14 mouse cellular contexts compared by ENCODE assay signal in genomic region chr12:27160063-27160686, GRCm38 (mm10).
DNase-seq lines count a peak whose midpoint lies in the region; ATAC-seq lines count a peak whose summit lies in the region.
"Had no signal": no experiment of that assay in that cellular context is flagged by ENCODE, and none has a peak within 500 bp of the region (broad histone marks: within the 10 kb centered on the region; RNA-seq: fewer than 3 reads in every experiment).

No protein-coding gene starts in this region.

- no peak for ATAC-seq in hindbrain, embryonic 11.5 days (ENCODE audit: low FRiP score)
- ATAC-seq in forebrain, embryonic 16.5 days = peak; percentile 32; the same call in 1 of the 2 replicates
- ATAC-seq in neural tube, embryonic 15.5 days (ENCODE audit: low FRiP score) = peak; percentile 61

- H3K9ac ChIP-seq in hindbrain, embryonic 11.5 days (ENCODE audit: low read depth, low read length) = no peak overlapping the region
- H3K9ac ChIP-seq in forebrain, embryonic 16.5 days (replicated peaks; ENCODE audit: low read depth, low read length) = peak overlapping the region; percentile 52
- H3K9ac ChIP-seq in neural tube, embryonic 15.5 days (replicated peaks) = peak overlapping the region; percentile 30; the same call in 1 of the 2 replicates
- H3K9ac ChIP-seq: heart, embryonic 15.5 days; liver, embryonic 14.5 days had no signal

- no peak for DNase-seq in hindbrain, embryonic 10.5 days (ENCODE audit: low spot score)
- no peak for DNase-seq in hindbrain, embryonic 11.5 days (ENCODE audit: low spot score)
- DNase-seq in layer of hippocampus, postnatal 14 days (ENCODE audit: low spot score in 2 of 2) = peak; percentile 39 to 44
- no peak for DNase-seq in cerebellum, postnatal 14 days
- no peak for DNase-seq in spleen, adult 12 weeks (ENCODE audit: low spot score)
- DNase-seq in gastrocnemius, postnatal 10 days = no peak
- DNase-seq: cerebellum, adult 9-11 months had no signal

- no peak overlapping the region for H3K4me3 ChIP-seq in hindbrain, embryonic 10.5 days
- H3K4me3 ChIP-seq in hindbrain, embryonic 11.5 days (ENCODE audit: low read depth, low read length) = no peak overlapping the region
- no peak overlapping the region for H3K4me3 ChIP-seq in forebrain, embryonic 16.5 days (replicated peaks; ENCODE audit: low read length)
- peak overlapping the region; percentile 24 for H3K4me3 ChIP-seq in neural tube, embryonic 15.5 days (replicated peaks)
- H3K4me3 ChIP-seq: heart, embryonic 15.5 days; megakaryocyte, embryonic 14.5 days had no signal

- H3K27ac ChIP-seq in hindbrain, embryonic 10.5 days = peak overlapping the region; percentile 66
- H3K27ac ChIP-seq in hindbrain, embryonic 11.5 days (ENCODE audit: low read depth, low read length) = no peak overlapping the region
- no peak overlapping the region for H3K27ac ChIP-seq in forebrain, embryonic 16.5 days (ENCODE audit: low read length)
- H3K27ac ChIP-seq in neural tube, embryonic 15.5 days (replicated peaks) = peak overlapping the region; percentile 42; the same call in 1 of the 2 replicates
- H3K27ac ChIP-seq: heart, embryonic 15.5 days; kidney, postnatal 0 days; liver, embryonic 14.5 days; stomach, postnatal 0 days had no signal

- 85% methylated on average over 18 of the region's 18 CpGs for WGBS in hindbrain, embryonic 10.5 days
- 86% methylated on average over 18 of the region's 18 CpGs for WGBS in hindbrain, embryonic 11.5 days
- 69% methylated on average over 18 of the region's 18 CpGs for WGBS in forebrain, embryonic 16.5 days
- WGBS in neural tube, embryonic 15.5 days = 75% methylated on average over 18 of the region's 18 CpGs

- no peaks in the 10 kb centered on the region for H3K9me3 ChIP-seq in hindbrain, embryonic 10.5 days
- no peaks in the 10 kb centered on the region for H3K9me3 ChIP-seq in hindbrain, embryonic 11.5 days (ENCODE audit: control insufficient read depth, low read length)
- H3K9me3 ChIP-seq in forebrain, embryonic 16.5 days (ENCODE audit: control insufficient read depth, low read length) = no peaks in the 10 kb centered on the region
- H3K9me3 ChIP-seq in neural tube, embryonic 15.5 days (replicated peaks) = no peaks in the 10 kb centered on the region
- H3K9me3 ChIP-seq: heart, embryonic 15.5 days had no signal

- no peak overlapping the region for H3K4me2 ChIP-seq in hindbrain, embryonic 11.5 days (replicated peaks; ENCODE audit: low read depth, low read length)
- no peak overlapping the region for H3K4me2 ChIP-seq in forebrain, embryonic 16.5 days (ENCODE audit: low read length)
- H3K4me2 ChIP-seq in neural tube, embryonic 15.5 days = peak overlapping the region; percentile 33
- H3K4me2 ChIP-seq: heart, embryonic 15.5 days had no signal

- H3K27me3 ChIP-seq in hindbrain, embryonic 10.5 days (ENCODE audit: insufficient read depth, poor library complexity, severe bottlenecking) = no peaks in the 10 kb centered on the region
- H3K27me3 ChIP-seq in hindbrain, embryonic 11.5 days (ENCODE audit: control insufficient read depth, insufficient read depth, low read length) = no peaks in the 10 kb centered on the region
- H3K27me3 ChIP-seq in forebrain, embryonic 16.5 days (replicated peaks; ENCODE audit: control insufficient read depth, insufficient read depth, low read length) = no peaks in the 10 kb centered on the region
- H3K27me3 ChIP-seq in neural tube, embryonic 15.5 days (replicated peaks) = no peaks in the 10 kb centered on the region
- H3K27me3 ChIP-seq: heart, embryonic 15.5 days; megakaryocyte, embryonic 14.5 days had no signal

- H3K36me3 ChIP-seq in hindbrain, embryonic 10.5 days = no peaks in the 10 kb centered on the region
- H3K36me3 ChIP-seq in hindbrain, embryonic 11.5 days (ENCODE audit: control insufficient read depth, insufficient read depth, low read length) = no peaks in the 10 kb centered on the region
- H3K36me3 ChIP-seq in forebrain, embryonic 16.5 days (ENCODE audit: control insufficient read depth, insufficient read depth) = no peaks in the 10 kb centered on the region
- H3K36me3 ChIP-seq in neural tube, embryonic 15.5 days = no peaks in the 10 kb centered on the region
- H3K36me3 ChIP-seq: heart, embryonic 15.5 days had no signal

- H3K4me1 ChIP-seq in hindbrain, embryonic 10.5 days (replicated peaks) = peaks cover 39% of the 10 kb centered on the region
- no peaks in the 10 kb centered on the region; the same call in none of the 2 replicates for H3K4me1 ChIP-seq in hindbrain, embryonic 11.5 days (replicated peaks; ENCODE audit: control insufficient read depth, insufficient read depth, low read length)
- H3K4me1 ChIP-seq in forebrain, embryonic 16.5 days (replicated peaks; ENCODE audit: control insufficient read depth, insufficient read depth, low read length) = peaks cover 18% of the 10 kb centered on the region
- H3K4me1 ChIP-seq in neural tube, embryonic 15.5 days = peaks cover 30% of the 10 kb centered on the region
- H3K4me1 ChIP-seq: megakaryocyte, embryonic 14.5 days had no signal

Comparison
In these comparisons a context has a peak if more than half of its experiments do, and no peak if none do; other contexts are left out.
1. H3K27ac ChIP-seq: peak in hindbrain, embryonic 10.5 days (single experiment) and neural tube, embryonic 15.5 days (single experiment); none in hindbrain, embryonic 11.5 days (single experiment) and forebrain, embryonic 16.5 days (single experiment).
2. DNase-seq: peak in layer of hippocampus, postnatal 14 days (2 of 2); none in hindbrain, embryonic 10.5 days (single experiment), hindbrain, embryonic 11.5 days (single experiment), cerebellum, postnatal 14 days (0 of 2), spleen, adult 12 weeks (single experiment) and gastrocnemius, postnatal 10 days (single experiment).